Mouse (Mus musculus): Measurements from ENCODE around the gene Crocc.

The Crocc gene

DNA sequence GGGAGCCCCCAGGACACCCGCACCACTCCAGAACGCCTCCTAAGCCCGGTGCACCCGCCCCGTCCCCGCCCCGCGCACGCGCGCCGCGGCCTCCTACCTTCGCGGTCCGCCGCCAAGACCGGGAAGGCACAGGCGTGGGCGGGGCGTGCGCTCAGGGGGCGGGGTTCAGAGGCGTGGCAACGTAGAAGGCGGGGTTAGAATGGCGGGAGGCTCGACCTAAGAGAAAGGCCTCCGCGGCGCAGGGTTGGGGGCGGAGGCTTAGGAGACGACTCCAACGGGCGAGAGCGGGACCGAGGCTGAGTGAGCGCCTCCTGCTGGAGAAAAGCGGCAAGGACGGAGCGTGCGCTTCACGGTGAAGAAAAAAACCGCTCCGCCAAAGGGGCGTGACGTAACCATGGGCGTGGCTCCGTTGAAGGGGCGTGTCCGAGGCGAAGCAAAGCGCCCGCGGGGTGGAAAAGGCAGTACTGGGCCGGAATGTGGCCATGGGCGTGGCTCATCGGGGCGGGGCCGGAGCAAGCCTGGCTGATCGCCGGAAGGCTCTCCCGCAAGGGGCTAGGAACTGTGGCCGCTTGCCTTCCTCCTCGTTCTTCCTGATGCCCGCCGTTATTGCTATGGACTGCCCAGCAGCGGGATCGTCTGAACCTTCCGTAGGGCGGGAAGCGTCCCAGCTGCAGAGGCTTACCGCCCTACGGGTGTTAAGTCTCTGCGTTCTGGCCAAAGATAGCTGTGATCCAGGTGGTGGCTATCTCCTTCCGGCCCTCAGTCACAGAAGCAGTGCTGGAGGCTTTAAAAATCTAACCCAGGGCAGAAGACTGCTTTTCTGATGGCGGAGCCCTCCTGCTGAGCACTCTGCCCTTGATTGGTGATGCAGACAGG, at the start of gene Crocc:
TSS of gene Crocc (minus strand) at position 125 of the 876 bp plus-strand sequence.
- CTCF ChIA-PET = interaction anchor here (0.7 to 2.0 kb wide), 2 partner anchors 16 to 84 kb away, joined by 3 to 4 read pairs; no protein-coding TSS in a partner anchor

DNA sequence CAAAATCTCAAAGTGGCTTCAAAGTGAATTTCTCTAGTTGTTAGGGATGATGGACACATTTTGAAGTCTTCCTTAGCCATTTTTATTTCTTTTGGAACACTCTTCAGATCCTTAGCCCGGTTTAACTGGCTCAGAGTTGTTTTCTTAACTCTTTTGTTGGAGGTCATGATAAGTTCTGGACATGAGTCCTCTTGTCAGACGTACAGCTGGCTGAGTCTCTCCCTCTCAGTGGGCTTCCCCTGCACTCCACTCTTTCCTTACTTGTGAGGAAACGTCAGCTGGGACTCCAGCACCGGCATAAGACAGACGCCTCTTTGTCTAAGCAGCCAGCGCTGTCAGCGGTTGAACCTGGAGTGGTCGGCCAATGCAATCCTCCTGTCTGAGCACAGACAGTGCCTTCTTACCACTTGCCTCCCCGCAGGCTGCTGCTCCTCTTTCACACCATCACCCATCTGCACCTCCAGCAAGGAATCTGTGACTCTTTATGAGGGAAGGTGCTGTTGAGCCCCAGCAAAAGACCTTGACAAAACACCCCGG, 47.9 kb upstream of the Crocc start:
- CTCF ChIA-PET = no interaction called here

DNA sequence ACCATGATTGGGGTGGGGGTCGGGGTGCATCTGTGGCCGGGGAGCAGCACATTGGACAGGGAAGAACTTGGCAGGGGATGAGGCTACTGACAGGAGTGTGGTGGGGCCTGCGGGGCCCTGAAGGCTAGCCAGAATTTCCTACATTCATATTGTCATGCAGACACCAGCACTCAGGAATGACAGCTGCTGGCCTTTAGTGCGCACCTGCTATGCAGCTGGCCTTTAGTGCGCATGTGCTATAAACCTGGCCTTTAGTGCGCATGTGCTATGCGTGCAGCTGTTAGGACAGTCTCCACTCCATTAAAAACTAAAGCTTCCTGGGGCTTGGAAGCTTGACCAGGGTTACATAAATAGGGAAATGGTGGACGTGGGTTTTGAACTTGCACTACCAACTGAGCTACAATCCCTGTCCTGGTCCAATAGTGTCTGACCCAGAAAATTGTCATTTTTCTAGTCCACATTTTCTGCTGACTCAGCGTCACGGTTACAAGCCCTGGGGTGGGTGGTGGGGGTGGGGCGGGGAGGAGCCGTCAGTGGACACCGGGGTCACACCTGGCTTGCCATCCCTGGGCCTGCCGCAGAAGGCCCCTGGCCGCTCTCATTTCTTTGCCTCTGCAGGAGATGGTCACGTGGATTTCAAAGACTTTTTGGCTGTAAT, 46.3 kb upstream of the Crocc start:
- CTCF ChIA-PET = no interaction called here

DNA sequence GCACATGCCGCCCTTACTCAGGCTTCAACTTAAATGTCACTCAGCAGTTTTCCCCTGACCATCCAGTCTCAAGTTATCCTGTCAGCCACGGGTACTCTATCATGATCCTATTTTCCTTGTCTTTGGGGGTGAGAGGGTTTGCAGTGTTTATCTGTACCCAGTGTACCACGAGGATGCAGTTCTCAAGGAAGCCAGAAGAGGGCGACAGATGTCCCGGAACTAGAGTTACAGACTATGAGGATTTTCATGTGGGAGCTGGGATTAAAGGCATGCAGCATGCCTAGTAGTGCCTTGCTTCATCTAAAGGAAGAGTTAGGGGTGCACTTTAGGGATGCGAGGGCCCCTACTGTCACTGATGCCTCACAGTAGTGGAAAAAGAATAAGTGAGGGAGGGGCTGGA, 41.5 kb upstream of the Crocc start:
- CTCF ChIA-PET = interaction anchor here (0.6 to 1.0 kb wide), 3 partner anchors 78 to 382 kb away, joined by 3 to 5 read pairs (median 4); no protein-coding TSS in a partner anchor

DNA sequence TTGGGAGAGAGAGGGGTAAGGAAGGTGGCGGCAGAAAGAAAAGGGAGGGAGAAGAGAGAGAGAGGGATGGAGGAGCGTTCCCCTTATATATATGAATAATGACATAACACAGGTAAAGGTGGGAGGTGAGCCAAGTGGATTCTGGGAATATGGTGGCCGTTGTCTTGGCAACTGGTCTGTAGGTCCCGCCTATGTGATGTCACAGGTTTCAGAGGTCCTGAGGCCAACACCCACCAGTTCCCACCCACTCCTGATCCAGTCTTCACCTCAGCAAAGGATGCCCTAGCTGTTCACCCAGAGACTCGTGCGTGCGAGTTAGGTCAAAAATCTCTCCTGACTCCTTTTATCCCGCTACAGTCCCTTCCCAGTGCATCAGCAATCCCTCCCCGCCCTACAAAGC, 40.9 kb upstream of the Crocc start:
- CTCF ChIA-PET = interaction anchor here (0.6 to 1.0 kb wide), 2 partner anchors 97 to 381 kb away, joined by 3 to 4 read pairs; no protein-coding TSS in a partner anchor

DNA sequence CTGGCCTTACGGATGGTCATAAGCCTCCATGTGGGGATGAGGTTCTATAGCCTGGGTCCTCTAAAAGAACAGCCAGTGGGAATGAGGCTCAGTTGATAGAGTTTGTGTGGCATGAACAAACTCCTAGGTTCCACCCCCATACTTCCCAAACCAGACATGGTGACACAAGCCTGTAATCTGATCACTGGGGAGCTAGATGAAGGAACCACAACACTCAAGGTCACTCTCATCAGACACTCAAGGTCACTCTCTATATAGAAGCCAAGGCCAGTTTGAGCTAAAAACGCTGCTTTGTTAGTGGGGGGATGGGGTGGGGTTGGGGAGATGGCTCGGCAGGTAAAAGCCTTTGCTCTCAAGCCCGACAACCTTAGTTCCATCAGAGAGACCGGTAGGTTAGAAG, 39.6 kb upstream of the Crocc start:
- CTCF ChIA-PET = no interaction called here

DNA sequence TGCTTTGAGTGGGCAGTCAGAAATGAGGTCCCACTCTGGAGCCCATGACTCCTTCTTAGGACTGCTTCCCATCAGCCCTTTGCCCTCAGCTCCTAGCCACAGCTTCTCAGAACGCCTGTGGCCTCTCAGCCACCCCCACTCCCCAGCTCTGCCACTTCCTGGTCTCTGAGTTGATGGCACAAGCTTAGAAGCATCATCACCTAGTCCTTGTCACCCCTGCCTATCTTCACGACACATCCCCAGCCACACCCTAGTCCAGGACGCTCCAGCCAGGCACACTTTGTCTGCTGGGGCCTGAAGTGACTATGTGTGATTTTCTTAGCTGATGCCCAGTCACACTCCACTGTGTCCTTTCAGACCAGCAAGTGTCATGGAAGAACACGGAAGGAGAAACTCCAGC, 38.6 kb upstream of the Crocc start:
- CTCF ChIA-PET = no interaction called here

DNA sequence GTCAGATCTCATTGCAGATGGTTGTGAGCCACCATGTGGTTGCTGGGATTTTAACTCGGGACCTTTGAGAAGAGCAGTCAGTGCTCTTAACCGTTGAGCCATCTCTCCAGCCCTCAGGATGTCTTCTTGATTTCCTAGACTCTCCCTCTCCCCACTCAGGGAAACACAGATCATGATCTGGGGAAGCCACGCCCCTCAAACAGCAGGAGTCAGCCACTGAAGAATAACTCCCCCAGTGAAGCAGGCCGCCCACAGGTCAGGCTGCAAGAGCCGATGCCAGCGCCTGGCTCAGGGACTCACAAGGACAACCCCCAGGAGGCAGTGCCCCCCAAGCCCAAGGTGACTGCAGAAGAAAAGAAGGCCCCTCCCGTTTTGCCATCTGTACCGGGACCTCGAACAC, 36.4 kb upstream of the Crocc start:
- CTCF ChIA-PET = no interaction called here

DNA sequence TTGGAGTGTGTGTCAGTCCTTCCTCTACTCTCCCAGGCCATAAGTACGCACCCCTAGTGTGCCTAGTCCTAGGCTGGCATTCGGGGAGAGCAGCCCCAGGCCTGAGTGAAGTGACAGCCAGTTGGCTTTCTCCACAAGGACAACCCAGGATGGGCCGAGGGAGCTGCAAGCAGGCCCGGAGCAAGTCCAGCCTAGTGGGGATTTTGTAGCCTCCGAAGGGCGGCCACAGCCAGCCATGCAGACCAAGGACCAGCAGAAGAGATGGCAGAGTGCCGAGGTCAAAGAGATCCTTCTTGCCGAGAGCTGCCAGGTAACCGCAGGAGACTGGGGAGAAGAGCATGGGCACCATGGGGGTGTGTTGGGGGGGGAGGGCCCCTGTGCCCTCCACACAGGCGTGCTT, 34.7 kb upstream of the Crocc start:
- CTCF ChIA-PET = no interaction called here

DNA sequence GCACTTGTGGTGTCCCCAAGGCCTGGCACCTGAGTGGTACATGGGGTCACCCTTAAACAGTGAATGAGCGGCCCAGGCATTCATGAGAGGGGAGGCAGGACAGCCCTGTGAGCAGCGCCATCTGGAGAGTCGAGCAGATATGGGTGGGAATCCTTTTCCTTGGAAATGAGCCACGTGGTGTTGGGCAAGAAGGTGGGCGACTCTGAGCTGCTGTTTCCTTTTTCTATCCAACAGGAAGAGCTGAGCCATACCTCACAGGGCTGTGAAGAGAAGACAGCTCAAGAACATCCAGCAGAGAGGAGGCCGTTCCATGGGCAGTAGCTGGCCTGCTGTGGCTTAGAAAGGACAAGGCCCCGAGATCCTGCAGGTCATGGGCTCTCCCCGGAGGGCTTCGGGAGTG, 28.4 kb upstream of the Crocc start:
- CTCF ChIA-PET = no interaction called here

DNA sequence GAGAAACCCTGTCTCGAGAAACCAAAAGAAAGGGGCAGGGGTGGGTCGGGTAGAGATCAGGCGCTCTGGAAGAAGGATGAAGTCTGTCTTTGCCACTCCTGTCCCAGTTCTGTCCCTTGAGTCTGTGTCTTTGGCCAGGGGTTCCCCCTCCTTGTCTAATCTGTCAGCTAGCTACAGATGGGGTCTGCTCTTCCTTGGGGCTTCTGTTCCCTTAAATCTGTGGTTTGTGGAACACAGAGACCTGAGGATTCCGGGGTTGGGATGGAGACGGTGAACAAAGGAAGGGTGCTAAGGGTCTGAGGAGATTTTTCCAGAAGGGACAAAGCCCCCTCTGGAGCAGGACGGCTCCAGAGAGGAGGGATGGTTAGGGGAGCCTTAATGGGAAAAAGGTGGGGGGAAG, 27.7 kb upstream of the Crocc start, which contains the start of gene Spata21:
TSS of gene Spata21 (plus strand) at position 301 of the 400 bp plus-strand sequence.
- CTCF ChIA-PET = no interaction called here

DNA sequence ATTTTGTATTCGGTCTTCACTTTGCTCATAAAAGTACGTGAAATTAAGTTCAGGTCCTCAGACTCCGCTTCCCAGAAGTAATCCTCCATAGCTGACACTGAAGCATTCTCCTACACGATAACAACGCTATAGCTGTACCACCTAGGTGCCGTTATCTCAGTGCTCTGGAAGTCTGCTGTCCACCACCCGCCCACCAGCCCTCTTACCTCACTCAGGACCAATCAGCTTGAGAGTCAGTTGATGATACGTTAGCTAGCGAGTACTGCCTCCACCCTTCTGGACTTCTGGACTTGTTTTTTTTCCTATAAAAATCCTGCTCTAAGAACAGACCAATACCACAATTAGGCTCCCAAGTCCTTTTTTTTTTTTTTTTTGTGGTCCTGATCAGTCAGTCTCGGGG, 26.5 kb upstream of the Crocc start:
- CTCF ChIA-PET = interaction anchor here (0.7 kb wide), 1 partner anchor 9 kb away, joined by 8 read pairs; the partner anchor contains the start of gene Necap2

DNA sequence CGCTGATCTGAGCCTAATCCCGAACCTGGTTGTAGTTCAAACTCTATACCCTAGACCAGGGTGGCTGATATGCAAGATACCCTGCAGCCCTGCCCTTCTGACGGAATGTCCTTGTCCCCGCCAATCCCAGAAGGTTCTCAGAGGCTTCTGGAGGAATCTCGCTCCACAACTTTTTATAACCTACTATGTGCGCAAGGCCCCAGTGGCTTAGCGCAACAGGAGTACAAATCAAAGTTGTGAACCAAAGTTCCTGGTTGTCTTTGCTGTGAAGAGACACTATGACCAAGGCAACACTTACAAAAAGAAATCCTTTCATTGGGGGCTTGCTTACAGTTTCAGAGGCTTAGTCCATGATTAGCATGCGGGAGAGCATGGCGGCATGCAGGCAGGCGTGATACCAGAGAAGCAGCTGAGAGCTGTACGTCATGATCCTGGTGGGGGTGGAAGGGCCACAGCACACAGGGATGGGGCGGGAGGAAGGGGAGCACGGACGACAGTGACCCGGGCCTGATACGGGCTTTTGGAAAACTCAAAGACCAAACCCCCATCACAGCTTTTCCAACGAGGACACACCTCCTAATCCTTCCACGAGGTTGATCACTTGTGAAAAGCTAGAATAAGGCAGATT, 18.3 kb upstream of the Crocc start:
- CTCF ChIA-PET = interaction anchor here (0.6 kb wide), 1 partner anchor 671 kb away, joined by 11 read pairs; no protein-coding TSS in a partner anchor

DNA sequence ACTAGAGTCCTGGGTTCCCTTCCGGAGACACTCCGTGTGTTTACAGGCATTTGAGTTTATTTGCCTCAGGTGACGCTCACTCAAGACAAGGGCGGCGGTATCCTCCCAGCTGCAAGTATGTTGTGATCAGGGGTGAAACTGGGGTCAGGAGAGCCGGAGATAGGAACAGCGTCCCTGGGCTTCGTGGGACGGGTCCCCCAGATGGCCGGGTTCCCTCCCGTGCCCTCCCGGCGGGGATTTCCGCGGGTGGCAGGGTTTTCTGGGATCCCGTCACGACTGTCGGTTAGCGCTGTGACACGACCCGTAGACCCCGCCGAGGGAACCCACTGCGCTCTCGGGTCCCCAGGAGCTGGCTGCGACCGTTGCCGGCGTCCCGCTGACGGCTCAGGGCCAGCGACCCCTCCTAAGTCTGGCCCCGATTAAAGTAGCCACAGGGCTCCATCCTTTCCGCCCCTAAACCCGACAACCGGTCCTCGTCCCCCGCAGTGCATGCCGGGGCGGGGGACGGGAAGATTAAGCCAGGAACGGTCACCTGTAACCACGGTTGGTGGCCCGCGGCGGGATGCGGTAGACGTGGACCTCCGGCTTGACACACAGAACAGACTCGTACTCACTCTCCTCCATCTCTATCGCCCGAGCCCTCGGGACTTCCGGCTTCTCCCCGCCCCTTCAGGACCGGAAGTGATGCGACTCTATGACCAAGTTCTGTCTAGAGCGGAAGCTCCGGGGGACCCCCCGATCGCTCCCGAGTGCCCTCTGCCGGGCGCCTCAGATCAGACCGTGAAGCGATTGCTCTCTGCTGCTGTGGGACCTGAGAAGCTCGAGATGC, 17.5 kb upstream of the Crocc start, which contains the start of gene Necap2:
TSS of gene Necap2 (minus strand) at position 677 of the 829 bp plus-strand sequence.
- CTCF ChIA-PET = interaction anchor here (0.6 to 1.0 kb wide), 2 partner anchors 9 to 10 kb away, joined by 3 to 8 read pairs; no protein-coding TSS in a partner anchor

DNA sequence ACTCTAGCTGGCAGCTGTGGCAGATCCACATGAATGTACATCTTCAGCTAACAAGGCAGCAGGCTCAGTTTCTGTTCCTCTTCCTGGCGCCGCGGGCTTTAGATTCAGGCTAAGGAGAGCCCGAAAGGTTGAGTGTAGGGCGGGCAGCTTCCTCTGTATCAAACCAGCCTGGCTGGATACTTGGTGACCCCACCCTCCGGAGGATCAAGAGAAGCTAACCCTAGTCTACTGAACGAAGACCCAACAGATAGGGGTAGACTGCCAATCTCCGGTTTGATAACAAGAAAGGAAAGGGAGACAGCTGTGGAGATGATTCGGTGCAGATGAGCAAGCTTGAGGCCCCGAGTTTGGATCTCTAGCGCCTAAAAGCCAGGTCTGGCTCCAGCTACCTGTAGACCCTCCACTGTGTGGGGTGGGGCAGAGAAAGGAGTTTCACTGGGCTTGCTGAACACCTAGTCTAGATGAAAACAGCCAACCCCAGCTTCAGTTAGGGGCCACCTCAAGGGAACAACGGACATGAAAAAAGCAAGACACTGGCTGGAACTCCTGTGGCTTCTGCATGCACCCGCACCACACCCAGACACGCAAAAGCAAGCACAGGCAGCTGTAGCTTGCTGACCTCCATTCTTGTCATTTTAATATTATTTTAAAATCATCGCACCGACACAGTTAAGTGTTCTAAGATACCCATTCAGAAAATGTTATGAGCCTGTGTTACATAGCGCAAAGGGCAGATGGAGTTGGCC, 16.6 kb upstream of the Crocc start:
- CTCF ChIA-PET = interaction anchor here (0.5 to 1.2 kb wide), 4 partner anchors 9 to 335 kb away, joined by 3 to 5 read pairs (median 4); partner anchors contain the start of gene Crocc

DNA sequence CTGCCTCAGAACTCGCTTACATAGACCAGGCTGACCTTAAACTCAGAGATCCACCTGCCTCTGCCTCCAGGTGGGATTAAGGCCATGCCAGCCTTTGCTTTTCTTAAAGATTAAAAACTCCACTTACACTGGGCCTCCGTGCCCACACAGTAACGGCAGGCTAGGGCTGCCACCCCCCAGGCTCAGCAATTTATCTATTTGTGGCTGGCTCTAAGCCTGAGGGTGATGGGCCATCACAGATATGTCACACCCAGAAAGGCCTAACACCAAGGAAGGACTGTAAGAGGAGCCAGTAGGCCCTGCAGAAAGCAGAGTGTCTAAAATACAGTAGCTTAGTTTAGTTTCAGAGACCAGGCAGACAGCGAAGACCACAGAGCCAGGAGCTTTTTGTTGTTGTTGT, 13.8 kb upstream of the Crocc start:
- CTCF ChIA-PET = no interaction called here

DNA sequence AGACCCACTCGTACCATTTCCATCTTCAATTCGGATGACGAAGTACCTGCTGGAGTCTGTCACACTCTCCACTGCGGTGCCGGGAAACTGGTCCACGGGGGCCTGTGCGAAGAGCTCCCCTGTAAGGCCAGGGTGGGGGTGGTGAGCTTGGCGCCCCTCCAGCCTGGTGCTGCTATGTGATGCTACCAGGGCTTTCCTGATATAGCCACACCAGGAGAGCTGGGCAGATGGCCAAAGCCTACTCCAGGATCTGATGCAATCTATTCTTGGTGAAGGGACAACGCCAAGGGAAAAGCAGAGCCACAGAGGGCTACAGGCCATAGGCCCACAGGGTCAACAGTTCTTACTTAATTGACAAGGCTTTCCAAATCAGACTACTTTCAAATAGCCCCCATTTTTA, 13.3 kb upstream of the Crocc start:
- CTCF ChIA-PET = no interaction called here

DNA sequence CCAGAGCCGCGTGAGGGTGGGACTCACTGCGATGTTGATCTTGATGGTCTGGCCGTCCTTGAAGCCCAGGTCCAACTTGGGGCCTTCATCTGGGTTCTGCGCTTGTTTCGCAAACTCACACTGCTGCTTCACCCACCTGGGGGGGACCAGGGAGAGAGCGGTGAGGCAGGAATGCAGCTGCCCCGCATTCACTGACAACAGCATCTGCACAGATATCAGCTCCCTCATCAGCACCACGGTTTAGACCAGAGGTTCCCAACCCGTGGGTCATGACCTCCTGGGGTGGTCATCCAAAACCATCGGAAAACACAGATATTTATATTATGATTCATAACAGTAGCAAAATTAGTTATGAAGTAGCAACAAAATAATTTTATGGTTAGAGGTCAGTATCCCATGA, 12.2 kb upstream of the Crocc start:
- CTCF ChIA-PET = no interaction called here

DNA sequence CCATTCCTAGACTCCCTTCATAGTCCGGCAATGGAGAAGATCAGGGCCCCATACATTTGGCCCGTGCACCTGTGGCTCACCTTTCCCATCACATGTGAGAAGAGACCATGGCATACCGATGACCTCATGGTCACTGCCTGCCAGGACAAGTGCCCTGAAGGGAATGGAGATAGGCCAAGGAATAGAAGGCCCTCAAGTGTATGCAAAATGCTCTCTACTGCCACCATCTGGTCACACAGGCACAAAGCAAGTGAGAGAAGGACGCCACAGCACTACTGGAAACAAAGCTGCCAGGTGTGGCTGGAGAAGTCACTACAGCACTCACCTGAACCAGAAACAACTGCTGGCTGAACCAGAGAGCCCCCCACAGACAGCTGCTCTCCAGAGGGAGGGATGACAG, 9.4 kb upstream of the Crocc start:
- CTCF ChIA-PET = no interaction called here

DNA sequence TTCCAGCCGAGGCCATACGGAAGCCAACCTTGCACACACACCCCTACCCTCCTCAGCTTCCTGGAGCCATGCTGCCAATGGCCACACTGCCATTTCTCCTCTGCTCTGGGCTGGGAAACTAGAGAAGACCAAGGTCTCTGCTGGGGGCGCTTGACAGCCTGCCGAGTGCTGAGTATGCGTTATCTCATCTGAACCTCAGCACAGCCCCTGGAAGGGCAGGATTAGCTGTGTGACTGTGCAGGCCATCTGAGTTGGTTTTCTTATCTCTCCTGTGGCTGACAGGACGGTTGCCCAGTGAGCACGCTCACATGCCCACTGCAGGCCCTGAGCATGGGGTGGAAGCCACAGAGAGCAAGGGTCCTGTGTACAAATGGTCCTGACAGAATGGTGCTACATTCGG, 8.3 kb upstream of the Crocc start:
- CTCF ChIA-PET = interaction anchor here (1.2 to 1.3 kb wide), 2 partner anchors 9 to 102 kb away, joined by 3 to 4 read pairs; no protein-coding TSS in a partner anchor
